Comparison of ENCODE assay signal across 9 mouse cellular contexts in genomic region chr10:77251223-77251783, GRCm38 (mm10). TPM values are rescaled to one million over a fixed set of nuclear protein-coding genes. Genes with fewer than 3 reads are reported as not detected.
DNase-seq lines count a peak whose midpoint lies in the region; ATAC-seq and TF ChIP-seq lines count a peak whose summit lies in the region.
"Had no signal": no experiment of that assay in that cellular context is flagged by ENCODE, and none has a peak within 500 bp of the region (broad histone marks: within the 10 kb centered on the region; RNA-seq: fewer than 3 reads in every experiment).

No protein-coding gene starts in this region.

- H3K4me3 ChIP-seq in limb, embryonic 13.5 days = no peak overlapping the region
- H3K4me3 ChIP-seq in limb, embryonic 10.5 days = no peak overlapping the region
- peak overlapping the region; percentile 30 for H3K4me3 ChIP-seq in heart, adult 2 months
- no peak overlapping the region; the same call in 1 of the 2 replicates for H3K4me3 ChIP-seq in stomach, postnatal 0 days (ENCODE audit: low read depth, low read length)

- intact Hi-C loops in heart, adult 2 months (cut with DNase I) = loop anchor here (5.0 kb wide), 2 partner anchors 39 to 414 kb away; no protein-coding TSS in a partner anchor

- peaks cover 41% of the 10 kb centered on the region for H3K4me1 ChIP-seq in limb, embryonic 13.5 days
- peaks cover 26% of the 10 kb centered on the region for H3K4me1 ChIP-seq in limb, embryonic 10.5 days
- H3K4me1 ChIP-seq in heart, adult 2 months (ENCODE audit: control insufficient read depth, insufficient read depth, low read length) = peaks cover 10% of the 10 kb centered on the region
- peaks cover 10% of the 10 kb centered on the region; the same call in 1 of the 2 replicates for H3K4me1 ChIP-seq in stomach, postnatal 0 days (replicated peaks; ENCODE audit: control insufficient read depth, insufficient read depth)

- no peaks in the 10 kb centered on the region for H3K36me3 ChIP-seq in limb, embryonic 13.5 days
- no peaks in the 10 kb centered on the region for H3K36me3 ChIP-seq in limb, embryonic 10.5 days
- H3K36me3 ChIP-seq in heart, adult 2 months (ENCODE audit: control insufficient read depth, insufficient read depth, low read length) = no peaks in the 10 kb centered on the region
- H3K36me3 ChIP-seq in stomach, postnatal 0 days (ENCODE audit: control insufficient read depth, insufficient read depth, low read length) = no peaks in the 10 kb centered on the region

- H3K27ac ChIP-seq in limb, embryonic 13.5 days = 0 out of 2 replicates have a peak overlapping the region, but pooled peaks have one; percentile 3
- H3K27ac ChIP-seq in limb, embryonic 10.5 days = no peak overlapping the region
- peak overlapping the region; percentile 50 for H3K27ac ChIP-seq in heart, adult 2 months
- peak overlapping the region; percentile 87 for H3K27ac ChIP-seq in stomach, postnatal 0 days (replicated peaks)
- H3K27ac ChIP-seq: macrophage had no signal

- TF ChIP-seq EP300 in heart, adult 2 months (IDR thresholded peaks at IDR 0.05; ENCODE audit: insufficient read depth, low read depth, low read length) = no peak
- no peak for TF ChIP-seq EP300 in stomach, postnatal 0 days (optimal IDR thresholded peaks at IDR 0.05)

- no peak for DNase-seq in limb, embryonic 10.5 days (ENCODE audit: low spot score)
- DNase-seq in adrenal gland, postnatal 25 days = peak; percentile 74
- peak; percentile 43 to 52 for DNase-seq in heart, adult 2 months
- DNase-seq in liver = peak; percentile 28
- DNase-seq in stomach, postnatal 0 days (ENCODE audit: low spot score) = peak; percentile 60
- DNase-seq in c-Kit-positive CD71-positive TER-119-positive erythroid progenitor cells, embryonic 14.5 days (ENCODE audit: low spot score) = no peak

- no peaks in the 10 kb centered on the region for H3K79me2 ChIP-seq in heart, adult 2 months (replicated peaks; ENCODE audit: control insufficient read depth, insufficient read depth, low read length)

- peak; percentile 49 for TF ChIP-seq CTCF in heart, adult 2 months (IDR thresholded peaks at IDR 0.05)
- peak; percentile 56 for TF ChIP-seq CTCF in stomach, postnatal 0 days (IDR thresholded peaks at IDR 0.05; ENCODE audit: low read depth)

- H3K27me3 ChIP-seq in limb, embryonic 13.5 days = no peaks in the 10 kb centered on the region
- H3K27me3 ChIP-seq in limb, embryonic 10.5 days (ENCODE audit: low read depth, poor library complexity, severe bottlenecking) = no peaks in the 10 kb centered on the region
- H3K27me3 ChIP-seq in heart, adult 2 months (ENCODE audit: control insufficient read depth, insufficient read depth, low read length) = no peaks in the 10 kb centered on the region
- no peaks in the 10 kb centered on the region for H3K27me3 ChIP-seq in stomach, postnatal 0 days (ENCODE audit: control insufficient read depth, insufficient read depth, low read length)

- no peak for ATAC-seq in limb, embryonic 13.5 days (ENCODE audit: low FRiP score, low read depth)
- ATAC-seq in stomach, postnatal 0 days (ENCODE audit: low FRiP score, low TSS enrichment) = peak; percentile 59
- no peak for ATAC-seq in erythroid progenitor cell, adult 5-6 weeks (replicated peaks; ENCODE audit: low FRiP score, poor library complexity, severe bottlenecking)

- H3K4me2 ChIP-seq in limb, embryonic 13.5 days (replicated peaks) = peak overlapping the region; percentile 11; the same call in 1 of the 2 replicates
- peak overlapping the region; percentile 39 for H3K4me2 ChIP-seq in stomach, postnatal 0 days (replicated peaks; ENCODE audit: low read depth)

- TF ChIP-seq POLR2A in heart, adult 2 months (IDR thresholded peaks at IDR 0.05; ENCODE audit: insufficient read depth, low read depth, low read length) = no peak

- no peaks in the 10 kb centered on the region for H3K9me3 ChIP-seq in limb, embryonic 13.5 days
- no peaks in the 10 kb centered on the region for H3K9me3 ChIP-seq in limb, embryonic 10.5 days (replicated peaks)
- no peaks in the 10 kb centered on the region for H3K9me3 ChIP-seq in stomach, postnatal 0 days (ENCODE audit: control insufficient read depth, low read length)

- 55% methylated on average over 18 of the region's 18 CpGs for WGBS in limb, embryonic 13.5 days
- WGBS in limb, embryonic 10.5 days = 69% methylated on average over 18 of the region's 18 CpGs
- WGBS in heart, adult 2 months = 40% methylated on average over 18 of the region's 18 CpGs
- 16% methylated on average over 18 of the region's 18 CpGs for WGBS in stomach, postnatal 0 days

- no peak overlapping the region for H3K9ac ChIP-seq in limb, embryonic 13.5 days
- H3K9ac ChIP-seq in heart, adult 2 months (ENCODE audit: low read depth, low read length) = peak overlapping the region; percentile 37
- peak overlapping the region; percentile 43 for H3K9ac ChIP-seq in stomach, postnatal 0 days (ENCODE audit: low read length)

RNA-seq across cellular contexts. Expression of gene Pofut2, which starts 7.7 kb away (rescaled TPM):
- polyA plus RNA-seq in limb, embryonic 13.5 days (2015; fragmentation: Nextera tagmentation; extraction: Ambion mirVana) = 148 and 151 TPM in 2 replicates
- 72.9 and 83.3 TPM in 2 replicates for polyA plus RNA-seq in limb, embryonic 10.5 days (2016; fragmentation: Nextera tagmentation; extraction: Ambion mirVana)
- 69.1 and 75.7 TPM in 2 replicates for total RNA-seq in adrenal gland, postnatal 25 days (2021)
- total RNA-seq in heart, adult 2 months (2021) = 10 to 100 TPM; 39.6 to 44.0 TPM
- 55.5 and 58.5 TPM in 2 replicates for polyA plus RNA-seq in heart, adult 2 months (2012; rRNA removed)
- polyA plus RNA-seq in stomach, postnatal 0 days (2015; fragmentation: Nextera tagmentation; extraction: Ambion mirVana) = 50.7 and 54.0 TPM in 2 replicates
- total RNA-seq in erythroid progenitor cell, adult 5-6 weeks (2015; ENCODE audit: low replicate concordance) = 5.9 and 16.2 TPM in 2 replicates
- 9.7 and 10.7 TPM in 2 replicates for total RNA-seq in erythroid progenitor cell, adult 5-6 weeks (2017; ENCODE audit: low replicate concordance)

Comparison
In these comparisons a context has a peak if more than half of its experiments do, and no peak if none do; other contexts are left out.
1. DNase-seq: peak in adrenal gland, postnatal 25 days (single experiment), heart, adult 2 months (2 of 2), liver (single experiment) and stomach, postnatal 0 days (single experiment); none in limb, embryonic 10.5 days (single experiment) and c-Kit-positive CD71-positive TER-119-positive erythroid progenitor cells, embryonic 14.5 days (single experiment).